Mouse (Mus musculus) liver, adult 2 months (tissue): ENCODE results near the gene Spata31d1a.

Experiments
- CTCF ChIP-seq: fragments of 200-500 bp; IDR thresholded peaks from 2 replicates; pipeline ENCODE4 v1.5.1; 2011; ENCODE audit warnings: low read depth, low read length, control low read depth
- POLR2A ChIP-seq: fragments of 200-500 bp; IDR thresholded peaks from 2 replicates; pipeline ENCODE4 v1.6.1; 2011; ENCODE audit warnings: low read length, control low read depth; ENCODE audit not compliant: insufficient read depth; ENCODE audit errors: extremely low read depth

DNA sequence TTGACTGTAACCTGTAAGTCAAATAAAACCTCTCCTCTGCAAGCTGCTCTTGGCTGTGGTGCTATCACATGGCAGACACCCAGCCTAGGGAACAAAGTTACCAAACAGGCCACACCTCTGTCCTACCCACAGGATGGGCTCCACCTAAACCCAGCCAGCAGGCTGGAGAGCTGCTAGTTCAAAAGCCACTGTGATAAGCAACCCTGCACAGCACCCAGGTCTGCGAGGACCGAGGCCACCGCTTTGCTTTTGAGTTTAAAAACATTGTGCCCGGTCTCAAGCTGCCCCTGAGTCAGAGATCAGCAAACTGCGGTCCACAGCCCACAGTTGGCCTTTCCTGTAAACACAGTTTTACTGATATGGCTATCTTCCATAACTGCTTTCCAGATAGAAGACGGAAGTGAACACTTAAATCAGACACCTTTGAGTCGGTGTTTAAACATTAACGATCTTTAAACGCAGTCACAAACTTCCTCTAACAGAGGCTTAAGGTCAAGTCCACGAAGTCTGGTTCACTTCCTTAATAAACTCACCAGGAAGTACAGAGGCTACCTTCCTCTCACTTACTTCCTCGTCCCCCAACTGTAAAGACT, 41.5 kb downstream of the Spata31d1a start:
- TF ChIP-seq CTCF: no peak
- TF ChIP-seq POLR2A: no peak
